Mouse (Mus musculus) limb, embryonic 14.5 days (tissue): Measurements from ENCODE around the gene Tmem221. TPM values are rescaled to one million over a fixed set of nuclear protein-coding genes. Genes with fewer than 3 reads are reported as not detected.

Source experiments
- ATAC-seq: fragments of 200-750 bp; cut with Nextera tagmentation; 2 replicates; pipeline ENCODE4 v1.8.0; 2017; ENCODE audit warnings: low read depth, moderate number of reproducible peaks, moderate TSS enrichment; ENCODE audit not compliant: low FRiP score
- DNase-seq: peaks from one replicate; pipeline ENCODE4 v3.0.0-alpha.2; 2015; ENCODE audit warnings: low spot score
- H3K27ac ChIP-seq: fragments of 300-500 bp; sonication (generic); replicated peaks from 2 replicates; pipeline ENCODE4 v1.5.1; 2014; ENCODE audit warnings: low read depth, mild to moderate bottlenecking, low read length, moderate library complexity, mixed read lengths
- H3K27me3 ChIP-seq: fragments of 300-500 bp; sonication (generic); 2 replicates; pipeline ENCODE4 v1.6.1; 2014; ENCODE audit warnings: low read length, mixed read lengths; ENCODE audit not compliant: control insufficient read depth, insufficient read depth
- H3K36me3 ChIP-seq: fragments of 300-500 bp; sonication (generic); 2 replicates; pipeline ENCODE4 v1.6.1; 2014; ENCODE audit warnings: mild to moderate bottlenecking, low read length, moderate library complexity, mixed read lengths; ENCODE audit not compliant: control insufficient read depth, insufficient read depth
- H3K4me1 ChIP-seq: fragments of 300-500 bp; sonication (generic); 2 replicates; pipeline ENCODE4 v1.6.1; 2014; ENCODE audit warnings: antibody characterized with exemption, low read length, mixed read lengths; ENCODE audit not compliant: control insufficient read depth, insufficient read depth
- H3K4me2 ChIP-seq: fragments of 300-500 bp; sonication (generic); replicated peaks from 2 replicates; pipeline ENCODE4 v1.6.1; 2014; ENCODE audit warnings: low read depth, mild to moderate bottlenecking, low read length, moderate library complexity; ENCODE audit not compliant: severe bottlenecking
- H3K4me3 ChIP-seq: fragments of 300-500 bp; sonication (generic); replicated peaks from 2 replicates; pipeline ENCODE4 v1.5.1; 2014; ENCODE audit warnings: low read length
- H3K9ac ChIP-seq: fragments of 300-500 bp; sonication (generic); 2 replicates; pipeline ENCODE4 v1.6.1; 2014; ENCODE audit warnings: mild to moderate bottlenecking, low read depth, low read length, moderate library complexity; ENCODE audit not compliant: severe bottlenecking
- H3K9me3 ChIP-seq: fragments of 300-500 bp; sonication (generic); 2 replicates; pipeline ENCODE4 v1.6.1; 2016; ENCODE audit warnings: low read length; ENCODE audit not compliant: control insufficient read depth
- POLR2A ChIP-seq: fragments of 200-500 bp; IDR thresholded peaks from 2 replicates; pipeline ENCODE4 v1.8.0; 2012; ENCODE audit warnings: inconsistent platforms, mild to moderate bottlenecking, moderate library complexity, borderline replicate concordance; ENCODE audit not compliant: insufficient read depth, insufficient read length; ENCODE audit errors: extremely low read depth
- WGBS: fragments of 180-500 bp; shearing (Covaris S2); extraction: QIAGEN DNeasy Blood & Tissue Kit; methylation state at CpG from one replicate; pipeline ENCODE4 v1.1.7; 2014; 5-methylcytosine and 5-hydroxymethylcytosine counted together
- polyA plus RNA-seq, 2 experiments: library from polyadenylated mRNA; depleted of rRNA in 1 of 2; stranded (reverse) in 1 of 2; unstranded in 1 of 2; fragments of >200 nt; fragmentation: Nextera tagmentation in 1 of 2; extraction: Ambion mirVana in 1 of 2; gene quantifications; 2 replicates each; pipeline versions ENCODE4 v1.2.1 to v1.2.3; 2012 to 2014

Gene Tmem221
- polyA plus RNA-seq, 2 experiments, result 0.34 to 0.89 TPM

GRCm38 (mm10) chr8:71598841-71599240 is 40.2 kb upstream of the Tmem221 start:
- H3K36me3 ChIP-seq, result no peaks in the 10 kb centered on the region
- no peak overlapping the region for H3K4me2 ChIP-seq
- WGBS, result 91% methylated on average over 5 of the region's 5 CpGs
- peaks cover 9% of the 10 kb centered on the region; the same call in 1 of the 2 replicates for H3K4me1 ChIP-seq
- ATAC-seq (no peak), DNase-seq (no peak)
- no peaks in the 10 kb centered on the region for H3K9me3 ChIP-seq
- H3K4me3 ChIP-seq, result no peak overlapping the region
- H3K27ac ChIP-seq, result no peak overlapping the region
- H3K27me3 ChIP-seq, result peaks cover 17% of the 10 kb centered on the region
- TF ChIP-seq POLR2A, result no peak
- H3K9ac ChIP-seq, result no peak overlapping the region

GRCm38 (mm10) chr8:71598375-71598774 is 39.7 kb upstream of the Tmem221 start:
- Histone ChIP-seq H3K4me1 (peaks cover 8% of the 10 kb centered on the region), H3K9ac (no peak overlapping the region), H3K4me2 (no peak overlapping the region), H3K4me3 (no peak overlapping the region), H3K9me3 (no peaks in the 10 kb centered on the region), H3K27ac (no peak overlapping the region), H3K27me3 (peaks cover 17% of the 10 kb centered on the region), H3K36me3 (no peaks in the 10 kb centered on the region)
- no peak for DNase-seq
- no peak for ATAC-seq
- no peak for TF ChIP-seq POLR2A

- ATAC-seq, result no peak
- Histone ChIP-seq H3K9me3 (no peaks in the 10 kb centered on the region), H3K4me3 (no peak within 1 kb of the TSS), H3K27me3 (peaks cover 12% of the 10 kb centered on the region), H3K4me2 (no peak within 1 kb of the TSS), H3K9ac (no peak within 1 kb of the TSS), H3K36me3 (no peaks in the 10 kb centered on the region), H3K27ac (no peak within 1 kb of the TSS), H3K4me1 (peaks cover 8% of the 10 kb centered on the region)
- 65% methylated on average over 3 of the region's 3 CpGs for WGBS
- no peak for DNase-seq
- no peak for TF ChIP-seq POLR2A
These were observed 38.8 kb upstream of the Tmem221 start, which contains the start of gene Fam129c for GRCm38 (mm10) chr8:71597451-71597850. TSS of gene Fam129c (plus strand) at chr8:71597648.

GRCm38 (mm10) chr8:71596798-71597197 is 38.1 kb upstream of the Tmem221 start:
- H3K4me1 ChIP-seq, result peaks cover 6% of the 10 kb centered on the region
- peaks cover 6% of the 10 kb centered on the region for H3K27me3 ChIP-seq
- ATAC-seq (no peak), DNase-seq (no peak)
- 66% methylated on average over 4 of the region's 4 CpGs for WGBS
- TF ChIP-seq POLR2A, result no peak
- H3K4me2 ChIP-seq, result no peak overlapping the region
- H3K9me3 ChIP-seq, result no peaks in the 10 kb centered on the region
- no peak overlapping the region for H3K27ac ChIP-seq
- H3K36me3 ChIP-seq, result no peaks in the 10 kb centered on the region
- H3K9ac ChIP-seq, result no peak overlapping the region
- H3K4me3 ChIP-seq, result no peak overlapping the region

- Histone ChIP-seq H3K27me3 (peaks cover 2% of the 10 kb centered on the region), H3K4me3 (no peak overlapping the region), H3K27ac (no peak overlapping the region), H3K4me2 (no peak overlapping the region), H3K36me3 (no peaks in the 10 kb centered on the region), H3K9me3 (no peaks in the 10 kb centered on the region), H3K9ac (no peak overlapping the region), H3K4me1 (peaks cover 6% of the 10 kb centered on the region)
- DNase-seq (no peak), ATAC-seq (no peak)
- TF ChIP-seq POLR2A, result no peak
- WGBS, result 57% methylated on average over 6 of the region's 6 CpGs
These were observed 37.7 kb upstream of the Tmem221 start for GRCm38 (mm10) chr8:71596384-71596783.

- no peak overlapping the region for H3K9ac ChIP-seq
- H3K27me3 ChIP-seq, result no peaks in the 10 kb centered on the region
- peaks cover 8% of the 10 kb centered on the region for H3K4me1 ChIP-seq
- DNase-seq (peak; percentile 79), ATAC-seq (peak; percentile 2; the same call in 1 of the 2 replicates)
- TF ChIP-seq POLR2A, result 0 out of 2 replicates have a peak, but pooled peaks have one; percentile 19
- H3K4me3 ChIP-seq, result no peak overlapping the region
- H3K27ac ChIP-seq, result no peak overlapping the region
- H3K4me2 ChIP-seq, result 0 out of 2 replicates have a peak overlapping the region, but pooled peaks have one; percentile 29
- WGBS, result 12% methylated on average over 24 of the region's 27 CpGs
- no peaks in the 10 kb centered on the region for H3K36me3 ChIP-seq
- H3K9me3 ChIP-seq, result no peaks in the 10 kb centered on the region
These were observed 37.2 kb upstream of the Tmem221 start for GRCm38 (mm10) chr8:71595862-71596261.
